Mouse (Mus musculus) heart, postnatal 10 days (tissue): ENCODE data around the gene Crispld2. TPM values are rescaled to one million over a fixed set of nuclear protein-coding genes. Genes with fewer than 3 reads are reported as not detected.

Experiments used
- DNase-seq, 2 experiments: peaks; one replicate each; pipeline ENCODE4 v3.0.0; 2021
- intact Hi-C: fragments of 180-260 bp; cut with DNase I; formaldehyde crosslinking; loops from one replicate; pipeline ENCODE4 v1.15.1; 2025
- total RNA-seq, 2 experiments: library from RNA; stranded (reverse); gene quantifications; 2 replicates each; pipeline ENCODE4 v1.2.3; 2021

The Crispld2 gene
- 10 to 100 TPM; 10.6 to 14.8 TPM for total RNA-seq

GRCm38 (mm10) chr8:119992249-119992648 lies at the start of gene Crispld2:
TSS of gene Crispld2 (plus strand) at chr8:119992438.
- intact Hi-C loops, result no loop called here
- DNase-seq, result peak; percentile 86

GRCm38 (mm10) chr8:119943616-119944015 lies 48.6 kb upstream of the Crispld2 start:
- intact Hi-C loops, result loop anchor here (1.0 kb wide), 2 partner anchors 129 to 135 kb away; no protein-coding TSS in a partner anchor

GRCm38 (mm10) chr8:119944096-119944811 lies 48.0 kb upstream of the Crispld2 start:
- intact Hi-C loops, result loop anchor here (1.0 kb wide), 2 partner anchors 128 to 134 kb away; no protein-coding TSS in a partner anchor
- peak; percentile 85 to 89 for DNase-seq

More at GRCm38 (mm10) chr8:119943616-119944015, 48.6 kb upstream of the Crispld2 start:
- no peak for DNase-seq

- no peak for DNase-seq
- intact Hi-C loops, result no loop called here
Measured at GRCm38 (mm10) chr8:119946326-119946865, 45.8 kb upstream of the Crispld2 start.

- intact Hi-C loops, result no loop called here
- no peak for DNase-seq
Measured at GRCm38 (mm10) chr8:119947653-119948052, 44.6 kb upstream of the Crispld2 start.

GRCm38 (mm10) chr8:119948340-119948739 lies 43.9 kb upstream of the Crispld2 start:
- DNase-seq, result no peak
- intact Hi-C loops, result no loop called here

- intact Hi-C loops, result no loop called here
- no peak for DNase-seq
Measured at GRCm38 (mm10) chr8:119952282-119952681, 40.0 kb upstream of the Crispld2 start.

- DNase-seq, result no peak
- intact Hi-C loops, result no loop called here
Measured at GRCm38 (mm10) chr8:119952747-119953146, 39.5 kb upstream of the Crispld2 start.

GRCm38 (mm10) chr8:119955333-119955732 lies 36.9 kb upstream of the Crispld2 start:
- intact Hi-C loops, result no loop called here
- DNase-seq, result no peak

- no peak for DNase-seq
- intact Hi-C loops, result no loop called here
Measured at GRCm38 (mm10) chr8:119958076-119958475, 34.2 kb upstream of the Crispld2 start.

GRCm38 (mm10) chr8:119960531-119961104 lies 31.6 kb upstream of the Crispld2 start:
- intact Hi-C loops, result no loop called here
- peak; percentile 60 to 70 for DNase-seq

GRCm38 (mm10) chr8:119964859-119965258 lies 27.4 kb upstream of the Crispld2 start:
- DNase-seq, result no peak
- intact Hi-C loops, result no loop called here

GRCm38 (mm10) chr8:119967435-119967834 lies 24.8 kb upstream of the Crispld2 start:
- DNase-seq, result no peak
- intact Hi-C loops, result no loop called here

GRCm38 (mm10) chr8:119970169-119970568 lies 22.1 kb upstream of the Crispld2 start:
- intact Hi-C loops, result no loop called here
- DNase-seq, result no peak

GRCm38 (mm10) chr8:119972558-119972957 lies 19.7 kb upstream of the Crispld2 start:
- intact Hi-C loops, result no loop called here
- peak in 1 of 2 experiments; percentile 36 for DNase-seq

- DNase-seq, result no peak
- intact Hi-C loops, result no loop called here
Measured at GRCm38 (mm10) chr8:119978770-119979381, 13.4 kb upstream of the Crispld2 start.

- DNase-seq, result no peak
- intact Hi-C loops, result loop anchor here (5.0 kb wide), 1 partner anchor 91 kb away; no protein-coding TSS in a partner anchor
Measured at GRCm38 (mm10) chr8:119981253-119981652, 11.0 kb upstream of the Crispld2 start.

- intact Hi-C loops, result loop anchor here (1.0 to 5.0 kb wide), 2 partner anchors 39 to 88 kb away; no protein-coding TSS in a partner anchor
- no peak for DNase-seq
Measured at GRCm38 (mm10) chr8:119984085-119984484, 8.2 kb upstream of the Crispld2 start.

GRCm38 (mm10) chr8:119986174-119986573 lies 6.1 kb upstream of the Crispld2 start:
- no peak for DNase-seq
- intact Hi-C loops, result no loop called here

GRCm38 (mm10) chr8:119988087-119988486 lies 4.2 kb upstream of the Crispld2 start:
- intact Hi-C loops, result no loop called here
- peak; percentile 72 to 73 for DNase-seq

GRCm38 (mm10) chr8:119994114-119994513 lies 1.9 kb downstream of the Crispld2 start:
- intact Hi-C loops, result no loop called here
- no peak for DNase-seq
